Mouse (Mus musculus) embryonic fibroblast, embryonic 13.5 days (primary cell): ENCODE results near the gene Btnl2. TPM values are rescaled to one million over a fixed set of nuclear protein-coding genes. Genes with fewer than 3 reads are reported as not detected.

Experiments used
- H3K27ac ChIP-seq: 2 replicates; pipeline ENCODE4 v1.5.1; 2012; ENCODE audit warnings: low read length, control low read depth, inconsistent platforms; ENCODE audit not compliant: insufficient read depth
- H3K4me1 ChIP-seq: 2 replicates; pipeline ENCODE4 v1.6.1; 2011; ENCODE audit warnings: low read length; ENCODE audit not compliant: control insufficient read depth, insufficient read depth
- H3K4me3 ChIP-seq: 2 replicates; pipeline ENCODE4 v1.5.1; 2011; ENCODE audit warnings: mild to moderate bottlenecking, control low read depth, low read length; ENCODE audit not compliant: insufficient read depth
- CTCF ChIP-seq: IDR thresholded peaks from 2 replicates; pipeline ENCODE4 v1.5.1; 2011; ENCODE audit warnings: mild to moderate bottlenecking, control low read depth, low read length, moderate library complexity, borderline replicate concordance; ENCODE audit not compliant: insufficient read depth
- POLR2A ChIP-seq: IDR thresholded peaks from 2 replicates; pipeline ENCODE4 v1.6.1; 2011; ENCODE audit warnings: low read depth, mild to moderate bottlenecking, control low read depth, low read length, moderate library complexity
- polyA plus RNA-seq: library from polyadenylated mRNA; stranded (reverse); fragments of >200 nt; gene quantifications from 2 replicates; pipeline ENCODE4 v1.2.4, GENCODE M21; 2011; ENCODE audit warnings: low read depth; ENCODE audit not compliant: missing spikeins, insufficient read length

Btnl2 gene
- polyA plus RNA-seq, 1 experiment = not detected

DNA sequence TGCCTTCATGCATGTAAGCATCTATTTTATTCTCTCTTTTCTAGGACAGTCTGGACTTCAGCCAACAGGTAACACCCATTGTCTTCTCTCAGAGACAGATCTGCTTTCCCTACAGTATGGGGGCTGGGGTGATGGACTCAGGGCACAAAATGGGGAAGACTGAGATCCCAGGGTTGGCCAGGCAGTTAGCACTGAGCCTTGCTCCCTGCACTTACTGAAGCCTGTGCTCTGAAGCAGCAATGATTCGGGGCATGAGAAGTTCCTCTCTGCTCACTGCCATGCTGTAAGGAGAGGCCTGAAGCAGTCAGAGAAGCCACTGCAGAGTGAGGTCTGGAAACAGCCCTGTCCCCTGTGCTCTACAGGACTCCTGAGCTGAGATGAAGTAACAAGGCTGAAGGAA, 39.1 kb upstream of the Btnl2 start:
- no peak overlapping the region for H3K4me3 ChIP-seq
- no peak overlapping the region for H3K27ac ChIP-seq
- no peaks in the 10 kb centered on the region for H3K4me1 ChIP-seq
- TF ChIP-seq CTCF (no peak), POLR2A (no peak)

- H3K4me1 ChIP-seq = no peaks in the 10 kb centered on the region
- H3K4me3 ChIP-seq = no peak overlapping the region
- no peak overlapping the region for H3K27ac ChIP-seq
- TF ChIP-seq POLR2A (no peak), CTCF (no peak)
Measured at GRCm38 (mm10) chr17:34316697-34317096, 37.9 kb upstream of the Btnl2 start.

DNA sequence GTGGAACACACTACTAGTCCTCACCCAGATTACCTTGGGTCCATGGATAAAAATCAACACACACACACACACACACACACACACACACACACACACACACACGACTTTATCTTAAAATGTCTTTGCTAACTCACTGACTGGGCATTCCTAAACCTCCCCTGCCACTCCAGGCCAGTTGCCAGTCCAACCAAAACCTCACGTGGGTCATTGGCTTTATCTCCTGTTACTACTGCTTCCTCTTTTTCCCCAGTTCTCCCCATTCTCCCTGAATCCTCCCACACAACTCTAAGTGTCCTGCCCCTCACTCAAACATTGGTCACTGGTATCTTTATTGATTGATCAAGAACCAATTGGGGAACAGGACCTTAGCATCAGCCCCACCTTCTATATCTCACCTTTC, 37.3 kb upstream of the Btnl2 start:
- Histone ChIP-seq H3K4me1 (no peaks in the 10 kb centered on the region), H3K27ac (no peak overlapping the region), H3K4me3 (no peak overlapping the region)
- no peak for TF ChIP-seq POLR2A
- no peak for TF ChIP-seq CTCF

DNA sequence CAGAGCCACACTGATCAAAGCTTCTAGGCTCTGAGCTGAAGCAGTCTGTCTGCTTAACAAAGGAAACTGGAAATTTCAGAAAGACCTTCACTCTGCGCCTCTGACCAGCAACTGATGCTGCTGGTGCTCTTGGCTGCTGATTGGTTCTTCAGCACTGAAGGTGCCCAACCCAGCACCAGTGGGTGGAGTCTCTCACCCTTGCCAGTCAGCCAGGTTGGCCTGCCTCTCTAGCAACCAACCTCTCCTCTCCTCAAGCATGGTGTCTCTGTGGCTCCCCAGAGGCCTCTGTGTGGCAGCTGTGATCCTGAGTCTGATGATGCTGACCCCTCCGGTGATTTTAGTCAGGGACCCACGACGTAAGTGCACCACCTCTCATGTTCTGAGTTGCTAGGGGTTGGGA, 29.2 kb upstream of the Btnl2 start, which contains the start of gene H2-Eb2:
Gene H2-Eb2 (plus strand): TSS at position 230 of the 400 bp plus-strand sequence.
- Histone ChIP-seq H3K27ac (no peak within 1 kb of the TSS), H3K4me1 (no peaks in the 10 kb centered on the region), H3K4me3 (no peak within 1 kb of the TSS)
- no peak for TF ChIP-seq CTCF
- TF ChIP-seq POLR2A = no peak

GRCm38 (mm10) chr17:34326373-34326772, 28.2 kb upstream of the Btnl2 start:
- no peak overlapping the region for H3K4me3 ChIP-seq
- H3K27ac ChIP-seq = no peak overlapping the region
- H3K4me1 ChIP-seq = no peaks in the 10 kb centered on the region
- no peak for TF ChIP-seq CTCF
- TF ChIP-seq POLR2A = no peak

DNA sequence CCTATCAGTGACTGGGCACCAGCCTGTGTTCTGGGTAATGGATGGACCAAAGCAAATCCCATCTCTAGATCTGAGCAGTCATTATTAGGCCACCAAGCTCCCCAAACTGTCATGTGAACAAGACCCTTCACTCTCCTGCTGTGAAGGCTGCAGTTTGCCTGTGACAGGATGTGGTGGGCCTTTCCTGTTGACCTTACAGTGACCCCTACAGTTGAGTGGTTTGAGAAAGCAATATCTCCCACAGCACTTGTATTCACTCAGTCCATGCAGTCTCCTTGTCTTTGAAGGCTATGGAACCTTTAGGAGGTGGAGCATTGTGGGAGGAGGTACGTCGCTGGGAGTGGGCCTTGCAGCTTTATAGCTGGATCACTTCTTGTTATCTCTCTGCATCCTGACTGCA, 24.8 kb upstream of the Btnl2 start:
- Histone ChIP-seq H3K4me3 (no peak overlapping the region), H3K27ac (no peak overlapping the region), H3K4me1 (no peaks in the 10 kb centered on the region)
- TF ChIP-seq CTCF = no peak
- TF ChIP-seq POLR2A = no peak

DNA sequence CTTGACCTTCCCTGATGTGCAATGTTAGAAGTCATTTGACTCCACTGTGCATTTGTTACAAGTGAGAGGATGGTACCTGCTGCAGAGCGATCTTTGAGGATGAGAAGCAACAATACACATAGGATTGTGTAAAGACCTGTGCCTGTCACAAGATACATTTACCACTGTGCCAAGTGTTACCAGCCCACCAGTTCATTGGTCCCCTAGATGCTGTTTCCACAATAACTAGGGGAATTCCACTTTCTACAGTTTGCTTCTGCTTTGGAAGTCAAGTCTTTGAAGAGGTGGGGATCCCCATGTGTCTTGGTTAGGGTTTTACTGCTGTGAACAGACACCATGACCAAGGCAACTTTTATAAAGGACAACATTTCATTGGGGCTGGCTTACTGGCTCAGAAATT, 23.4 kb upstream of the Btnl2 start:
- no peak for TF ChIP-seq CTCF
- TF ChIP-seq POLR2A = no peak
- no peak overlapping the region for H3K27ac ChIP-seq
- H3K4me1 ChIP-seq = no peaks in the 10 kb centered on the region
- H3K4me3 ChIP-seq = no peak overlapping the region

GRCm38 (mm10) chr17:34340619-34341402, 13.8 kb upstream of the Btnl2 start:
- no peak overlapping the region for H3K27ac ChIP-seq
- TF ChIP-seq CTCF = no peak
- no peak for TF ChIP-seq POLR2A
- no peak overlapping the region for H3K4me3 ChIP-seq
- H3K4me1 ChIP-seq = no peaks in the 10 kb centered on the region

GRCm38 (mm10) chr17:34344882-34345281, 9.7 kb upstream of the Btnl2 start:
- Histone ChIP-seq H3K4me3 (no peak overlapping the region), H3K27ac (no peak overlapping the region), H3K4me1 (no peaks in the 10 kb centered on the region)
- TF ChIP-seq CTCF = no peak
- no peak for TF ChIP-seq POLR2A

DNA sequence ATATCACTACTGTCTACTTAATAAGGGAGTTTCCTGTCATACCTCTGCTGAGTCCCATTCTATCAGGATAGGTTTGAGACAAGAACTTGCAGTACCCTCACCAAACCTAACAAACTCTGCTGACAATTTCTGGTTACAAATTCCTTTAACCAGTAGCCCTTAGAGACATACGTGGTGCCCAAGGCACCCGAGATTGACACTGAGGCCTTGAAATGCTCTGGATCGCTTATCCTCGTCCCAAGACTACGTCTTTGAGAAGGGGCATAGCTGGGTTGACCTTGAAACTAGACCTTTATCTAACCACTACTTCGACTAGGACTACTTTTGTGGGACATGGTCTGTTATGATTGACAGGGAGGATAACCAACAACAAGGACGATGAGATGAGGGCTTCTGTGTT, 9.1 kb upstream of the Btnl2 start:
- Histone ChIP-seq H3K27ac (no peak overlapping the region), H3K4me3 (no peak overlapping the region), H3K4me1 (no peaks in the 10 kb centered on the region)
- no peak for TF ChIP-seq CTCF
